Mouse (Mus musculus): ENCODE data around the gene Sema4b.

GRCm38 (mm10) chr7:80216566-80216965, 29.9 kb downstream of the Sema4b start:
- TF ChIP-seq CTCF (IDR thresholded peaks at IDR 0.05; ENCODE audit: low read depth) (no peak), EP300 (IDR thresholded peaks at IDR 0.05; ENCODE audit: low read depth) (no peak)

Measured in liver, postnatal 0 days (tissue).